Mouse (Mus musculus) liver, postnatal 0 days (tissue): ENCODE data around the gene Atf1.

Source experiments
- CTCF ChIP-seq: sonication (generic); IDR thresholded peaks from 2 replicates; pipeline ENCODE4 v1.5.1; 2016; ENCODE audit warnings: antibody characterized with exemption, low read depth
- EP300 ChIP-seq: IDR thresholded peaks from 2 replicates; pipeline ENCODE4 v1.6.1; 2016; ENCODE audit warnings: antibody characterized with exemption, low read depth, mild to moderate bottlenecking

GRCm38 (mm10) chr15:100288980-100289379 is 61.4 kb downstream of the Atf1 start:
- TF ChIP-seq CTCF = no peak
- no peak for TF ChIP-seq EP300
